Mouse (Mus musculus) liver, embryonic 12.5 days (tissue): ENCODE data around the gene Lrrc45. TPM values are rescaled to one million over a fixed set of nuclear protein-coding genes. Genes with fewer than 3 reads are reported as not detected.

ENCODE experiments used
- ATAC-seq: fragments of 200-750 bp; cut with Nextera tagmentation; 2 replicates; pipeline ENCODE4 v1.8.0; 2017; ENCODE audit warnings: moderate number of reproducible peaks, mild to moderate bottlenecking, moderate library complexity
- H3K27ac ChIP-seq: fragments of 300-500 bp; sonication (generic); 2 replicates; pipeline ENCODE4 v1.5.1; 2016; ENCODE audit warnings: mild to moderate bottlenecking
- H3K27me3 ChIP-seq: fragments of 300-500 bp; sonication (generic); replicated peaks from 2 replicates; pipeline ENCODE4 v1.6.1; 2016; ENCODE audit warnings: mild to moderate bottlenecking, moderate library complexity
- H3K36me3 ChIP-seq: fragments of 300-500 bp; sonication (generic); 2 replicates; pipeline ENCODE4 v1.6.1; 2016; ENCODE audit warnings: mild to moderate bottlenecking, moderate library complexity
- H3K4me1 ChIP-seq: fragments of 300-500 bp; sonication (generic); 2 replicates; pipeline ENCODE4 v1.6.1; 2016
- H3K4me2 ChIP-seq: fragments of 300-500 bp; sonication (generic); 2 replicates; pipeline ENCODE4 v1.6.1; 2016; ENCODE audit warnings: mild to moderate bottlenecking, moderate library complexity
- H3K4me3 ChIP-seq: fragments of 300-500 bp; sonication (generic); 2 replicates; pipeline ENCODE4 v1.5.1; 2016; ENCODE audit warnings: mild to moderate bottlenecking, moderate library complexity
- H3K9ac ChIP-seq: fragments of 300-500 bp; sonication (generic); 2 replicates; pipeline ENCODE4 v1.6.1; 2016; ENCODE audit warnings: mild to moderate bottlenecking, moderate library complexity
- H3K9me3 ChIP-seq: fragments of 300-500 bp; sonication (generic); replicated peaks from 2 replicates; pipeline ENCODE4 v1.6.1; 2016; ENCODE audit warnings: mild to moderate bottlenecking, moderate library complexity
- WGBS: fragments of 180-500 bp; shearing (Covaris S2); methylation state at CpG from one replicate; pipeline ENCODE4 v1.1.7; 2016; ENCODE audit not compliant: insufficient replicate concordance; 5-methylcytosine and 5-hydroxymethylcytosine counted together
- polyA plus RNA-seq: library from polyadenylated mRNA; unstranded; fragments of >200 nt; fragmentation: Nextera tagmentation; extraction: Ambion mirVana; gene quantifications from 2 replicates; pipeline ENCODE4 v1.2.1, GENCODE M21; 2016

Lrrc45 gene
- polyA plus RNA-seq, 1 experiment from 2014 or later, result 23.6 TPM

GRCm38 (mm10) chr11:120684660-120685059, 29.1 kb upstream of the Lrrc45 start:
- ATAC-seq, result no peak
- H3K4me3 ChIP-seq, result no peak overlapping the region
- H3K36me3 ChIP-seq, result peaks cover 73% of the 10 kb centered on the region
- 74% methylated on average over 2 of the region's 2 CpGs for WGBS
- no peaks in the 10 kb centered on the region for H3K27me3 ChIP-seq
- H3K9me3 ChIP-seq, result no peaks in the 10 kb centered on the region
- H3K9ac ChIP-seq, result no peak overlapping the region
- peaks cover 5% of the 10 kb centered on the region; the same call in 1 of the 2 replicates for H3K4me1 ChIP-seq
- H3K4me2 ChIP-seq, result no peak overlapping the region
- H3K27ac ChIP-seq, result no peak overlapping the region

GRCm38 (mm10) chr11:120686650-120687272, 27.0 kb upstream of the Lrrc45 start:
- Histone ChIP-seq H3K9ac (no peak overlapping the region), H3K9me3 (no peaks in the 10 kb centered on the region), H3K4me1 (peaks cover 5% of the 10 kb centered on the region; the same call in 1 of the 2 replicates), H3K27me3 (no peaks in the 10 kb centered on the region), H3K27ac (no peak overlapping the region), H3K4me3 (no peak overlapping the region), H3K4me2 (no peak overlapping the region), H3K36me3 (peaks cover 68% of the 10 kb centered on the region)
- no peak for ATAC-seq
- 79% methylated on average over 20 of the region's 20 CpGs for WGBS

- Histone ChIP-seq H3K27me3 (no peaks in the 10 kb centered on the region), H3K4me1 (peaks cover 5% of the 10 kb centered on the region; the same call in 1 of the 2 replicates), H3K27ac (no peak overlapping the region), H3K36me3 (peaks cover 70% of the 10 kb centered on the region), H3K4me3 (no peak overlapping the region), H3K9me3 (no peaks in the 10 kb centered on the region), H3K9ac (no peak overlapping the region), H3K4me2 (no peak overlapping the region)
- no peak for ATAC-seq
- WGBS, result 56% methylated on average over 3 of the region's 3 CpGs
These were observed 24.4 kb upstream of the Lrrc45 start for GRCm38 (mm10) chr11:120689365-120689764.

GRCm38 (mm10) chr11:120692471-120693011, 21.2 kb upstream of the Lrrc45 start:
- Histone ChIP-seq H3K27ac (no peak overlapping the region), H3K27me3 (no peaks in the 10 kb centered on the region), H3K9me3 (no peaks in the 10 kb centered on the region; the same call in 1 of the 2 replicates), H3K4me3 (no peak overlapping the region), H3K36me3 (peaks cover 72% of the 10 kb centered on the region), H3K4me2 (no peak overlapping the region), H3K9ac (no peak overlapping the region), H3K4me1 (no peaks in the 10 kb centered on the region)
- no peak for ATAC-seq
- WGBS, result 78% methylated on average over 4 of the region's 4 CpGs

GRCm38 (mm10) chr11:120693461-120693860, 20.3 kb upstream of the Lrrc45 start:
- Histone ChIP-seq H3K4me2 (no peak overlapping the region), H3K4me3 (no peak overlapping the region), H3K27me3 (no peaks in the 10 kb centered on the region), H3K4me1 (no peaks in the 10 kb centered on the region), H3K9ac (no peak overlapping the region), H3K27ac (no peak overlapping the region), H3K36me3 (peaks cover 73% of the 10 kb centered on the region), H3K9me3 (no peaks in the 10 kb centered on the region; the same call in 1 of the 2 replicates)
- ATAC-seq, result no peak
- 79% methylated on average over 3 of the region's 3 CpGs for WGBS

GRCm38 (mm10) chr11:120695184-120695583, 18.5 kb upstream of the Lrrc45 start:
- no peak overlapping the region for H3K4me3 ChIP-seq
- H3K36me3 ChIP-seq, result peaks cover 72% of the 10 kb centered on the region

GRCm38 (mm10) chr11:120695641-120696040, 18.1 kb upstream of the Lrrc45 start:
- H3K27me3 ChIP-seq, result no peaks in the 10 kb centered on the region
- no peak overlapping the region for H3K4me3 ChIP-seq
- no peak overlapping the region for H3K4me2 ChIP-seq
- H3K4me1 ChIP-seq, result no peaks in the 10 kb centered on the region
- H3K27ac ChIP-seq, result no peak overlapping the region
- 77% methylated on average over 12 of the region's 12 CpGs for WGBS
- H3K9me3 ChIP-seq, result no peaks in the 10 kb centered on the region; the same call in 1 of the 2 replicates
- H3K9ac ChIP-seq, result peak overlapping the region; percentile 13; the same call in 1 of the 2 replicates
- peaks cover 71% of the 10 kb centered on the region for H3K36me3 ChIP-seq
- ATAC-seq, result no peak

More at GRCm38 (mm10) chr11:120695184-120695583, 18.5 kb upstream of the Lrrc45 start:
- Histone ChIP-seq H3K9me3 (no peaks in the 10 kb centered on the region; the same call in 1 of the 2 replicates), H3K27me3 (no peaks in the 10 kb centered on the region), H3K4me1 (no peaks in the 10 kb centered on the region), H3K4me2 (no peak overlapping the region), H3K9ac (no peak overlapping the region), H3K27ac (no peak overlapping the region)
- 65% methylated on average over 4 of the region's 4 CpGs for WGBS
- 0 out of 2 replicates have a peak, but pooled peaks have one; percentile 9 for ATAC-seq

GRCm38 (mm10) chr11:120696568-120696967, 17.2 kb upstream of the Lrrc45 start:
- Histone ChIP-seq H3K9me3 (no peaks in the 10 kb centered on the region; the same call in 1 of the 2 replicates), H3K36me3 (peaks cover 73% of the 10 kb centered on the region), H3K4me3 (no peak overlapping the region), H3K9ac (no peak overlapping the region), H3K4me2 (no peak overlapping the region), H3K27ac (no peak overlapping the region), H3K4me1 (no peaks in the 10 kb centered on the region), H3K27me3 (no peaks in the 10 kb centered on the region)
- no peak for ATAC-seq
- WGBS, result 75% methylated on average over 6 of the region's 6 CpGs

- peaks cover 80% of the 10 kb centered on the region for H3K36me3 ChIP-seq
- H3K4me2 ChIP-seq, result no peak overlapping the region
- no peaks in the 10 kb centered on the region for H3K27me3 ChIP-seq
- no peaks in the 10 kb centered on the region; the same call in 1 of the 2 replicates for H3K9me3 ChIP-seq
- 76% methylated on average over 10 of the region's 10 CpGs for whole genome bisulfite sequencing
- no peak overlapping the region for H3K9ac ChIP-seq
- no peak for ATAC-seq
- H3K4me3 ChIP-seq, result no peak overlapping the region
- no peaks in the 10 kb centered on the region for H3K4me1 ChIP-seq
- H3K27ac ChIP-seq, result no peak overlapping the region
These were observed 16.0 kb upstream of the Lrrc45 start for GRCm38 (mm10) chr11:120697741-120698140.

- no peak overlapping the region for H3K4me2 ChIP-seq
- H3K27ac ChIP-seq, result no peak overlapping the region
- no peak overlapping the region for H3K4me3 ChIP-seq
- H3K9me3 ChIP-seq, result no peaks in the 10 kb centered on the region
- H3K27me3 ChIP-seq, result no peaks in the 10 kb centered on the region
- no peak for ATAC-seq
- H3K36me3 ChIP-seq, result peaks cover 58% of the 10 kb centered on the region
- peaks cover 22% of the 10 kb centered on the region for H3K4me1 ChIP-seq
- WGBS, result 63% methylated on average over 15 of the region's 15 CpGs
- H3K9ac ChIP-seq, result no peak overlapping the region
These were observed 9.8 kb upstream of the Lrrc45 start for GRCm38 (mm10) chr11:120703696-120704454.

GRCm38 (mm10) chr11:120704486-120705325, 9.0 kb upstream of the Lrrc45 start:
- H3K27ac ChIP-seq, result no peak overlapping the region
- peaks cover 58% of the 10 kb centered on the region for H3K36me3 ChIP-seq
- peaks cover 22% of the 10 kb centered on the region for H3K4me1 ChIP-seq
- no peak for ATAC-seq
- H3K27me3 ChIP-seq, result no peaks in the 10 kb centered on the region
- H3K9me3 ChIP-seq, result no peaks in the 10 kb centered on the region
- 54% methylated on average over 8 of the region's 8 CpGs for WGBS
- no peak overlapping the region for H3K9ac ChIP-seq
- H3K4me3 ChIP-seq, result no peak overlapping the region
- H3K4me2 ChIP-seq, result no peak overlapping the region
